Mouse (Mus musculus): ENCODE measurements at regions not wholly inside any gene's neighbourhood (a gene's known extent, or its start where the extent isn't known, plus 50 kb on each side); places are given as distances from the start of the nearest gene placed in this dataset.

DNA sequence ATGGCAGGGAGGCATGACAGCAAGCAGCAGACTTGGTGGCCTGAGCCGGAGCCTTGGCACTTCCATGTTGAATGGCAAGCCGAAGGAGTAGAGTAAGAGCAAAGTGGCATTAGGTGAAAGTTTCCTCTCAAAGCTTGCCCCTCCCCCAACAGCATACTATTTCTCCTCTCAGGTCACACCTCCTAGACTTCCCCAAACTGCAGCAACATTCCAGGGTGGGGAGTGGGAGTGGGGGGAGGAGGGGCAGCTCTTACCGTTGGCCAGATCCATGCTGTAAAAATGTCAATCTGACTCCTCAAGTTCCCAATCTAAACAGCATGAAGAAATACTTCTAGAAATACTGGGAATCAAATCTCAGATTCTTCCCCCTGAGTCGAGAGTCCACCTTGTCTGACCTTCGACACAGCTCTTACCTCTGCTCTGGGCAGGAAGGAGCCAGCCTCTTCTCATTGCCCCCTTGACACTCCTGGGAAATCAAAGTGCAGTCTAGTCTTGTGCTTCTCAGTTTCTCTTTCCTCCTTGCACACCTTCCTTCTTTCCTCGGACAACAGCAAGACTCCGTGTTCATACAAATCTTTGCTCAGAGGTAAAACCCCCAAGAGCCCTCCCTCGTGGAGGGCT, 794.9 kb upstream of the BB014433 start:
- no peaks in the 10 kb centered on the region for H3K9me3 ChIP-seq (ENCODE audit: control insufficient read depth, low read length)
- H3K27me3 ChIP-seq (ENCODE audit: control insufficient read depth, insufficient read depth, low read length) = no peaks in the 10 kb centered on the region
- H3K36me3 ChIP-seq (ENCODE audit: control insufficient read depth, insufficient read depth, low read length) = no peaks in the 10 kb centered on the region
- 89% methylated on average over 8 of the region's 8 CpGs for WGBS
- ATAC-seq (ENCODE audit: low FRiP score, low TSS enrichment) (no peak), DNase-seq (no peak)
- H3K4me3 ChIP-seq (replicated peaks; ENCODE audit: low read depth, low read length) = no peak overlapping the region
- no peak overlapping the region for H3K4me2 ChIP-seq (ENCODE audit: low read length)
- H3K9ac ChIP-seq (replicated peaks; ENCODE audit: low read length) = no peak overlapping the region
- H3K4me1 ChIP-seq (ENCODE audit: control insufficient read depth, insufficient read depth, low read length) = no peaks in the 10 kb centered on the region
- H3K27ac ChIP-seq (replicated peaks; ENCODE audit: low read depth, low read length) = no peak overlapping the region

DNA sequence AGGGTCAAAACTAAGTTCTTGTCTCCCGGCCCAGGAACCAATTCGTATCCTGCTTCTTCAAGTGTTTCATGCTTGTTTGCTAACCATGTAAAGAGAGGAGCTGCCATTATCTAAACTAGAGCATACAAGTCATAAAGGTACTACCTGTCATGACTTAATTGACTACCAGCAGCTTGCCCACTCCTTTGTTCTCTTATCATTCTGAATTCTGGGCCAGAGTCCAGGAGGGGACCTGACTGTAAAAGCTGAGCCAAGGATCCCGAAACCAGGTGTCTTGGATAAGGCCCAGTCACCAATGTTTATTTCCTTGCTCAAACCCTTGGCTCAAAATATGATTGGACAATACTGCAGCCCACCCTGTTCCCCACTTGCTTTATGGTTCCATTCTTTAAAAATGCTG, 786.9 kb upstream of the BB014433 start:
- no peaks in the 10 kb centered on the region for H3K4me1 ChIP-seq (ENCODE audit: control insufficient read depth, insufficient read depth, low read length)
- no peak for DNase-seq
- WGBS = 89% methylated on average over 3 of the region's 3 CpGs
- no peak overlapping the region for H3K4me2 ChIP-seq (ENCODE audit: low read length)
- H3K4me3 ChIP-seq (replicated peaks; ENCODE audit: low read depth, low read length) = no peak overlapping the region
- no peaks in the 10 kb centered on the region for H3K9me3 ChIP-seq (ENCODE audit: control insufficient read depth, low read length)
- no peak overlapping the region for H3K27ac ChIP-seq (replicated peaks; ENCODE audit: low read depth, low read length)
- no peak for ATAC-seq (ENCODE audit: low FRiP score, low TSS enrichment)
- no peaks in the 10 kb centered on the region for H3K27me3 ChIP-seq (ENCODE audit: control insufficient read depth, insufficient read depth, low read length)
- H3K36me3 ChIP-seq (ENCODE audit: control insufficient read depth, insufficient read depth, low read length) = no peaks in the 10 kb centered on the region
- H3K9ac ChIP-seq (replicated peaks; ENCODE audit: low read length) = no peak overlapping the region

DNA sequence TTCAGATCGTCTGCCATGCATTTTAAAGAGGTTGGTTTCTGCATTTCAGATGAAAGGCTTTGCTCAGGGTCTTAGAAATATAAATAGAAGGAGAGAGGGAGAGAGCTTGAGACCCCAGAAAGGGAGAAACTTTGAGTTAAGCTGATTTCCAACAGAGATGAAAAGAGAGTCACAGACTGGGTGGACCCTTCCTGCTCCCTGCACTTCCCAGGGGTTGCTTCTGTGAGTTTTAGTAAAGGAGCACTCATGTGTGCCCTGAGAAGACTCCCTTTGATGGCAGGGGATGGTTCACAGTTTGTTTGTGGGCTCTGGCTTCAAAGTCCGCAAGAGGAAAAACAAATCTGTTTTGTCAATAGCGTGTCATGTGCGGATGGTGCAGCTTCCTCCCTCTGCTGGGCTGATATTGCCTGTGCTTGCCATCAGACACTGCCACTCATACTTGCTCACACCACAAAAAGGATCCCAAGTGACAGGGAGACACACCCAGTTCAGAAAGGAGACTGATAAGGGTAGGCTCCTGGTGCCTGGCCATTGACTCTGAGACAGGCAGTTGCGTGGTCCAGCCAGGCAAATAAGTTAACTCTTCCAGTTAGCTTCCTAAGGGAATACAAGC, 775.8 kb upstream of the BB014433 start:
- ATAC-seq (ENCODE audit: low FRiP score, low TSS enrichment) (peak; percentile 27; the same call in 1 of the 2 replicates), DNase-seq (peak; percentile 11)
- Histone ChIP-seq H3K9ac (replicated peaks; ENCODE audit: low read length) (no peak overlapping the region), H3K9me3 (ENCODE audit: control insufficient read depth, low read length) (no peaks in the 10 kb centered on the region), H3K36me3 (ENCODE audit: control insufficient read depth, insufficient read depth, low read length) (no peaks in the 10 kb centered on the region), H3K4me2 (ENCODE audit: low read length) (no peak overlapping the region), H3K27me3 (ENCODE audit: control insufficient read depth, insufficient read depth, low read length) (no peaks in the 10 kb centered on the region), H3K27ac (replicated peaks; ENCODE audit: low read depth, low read length) (no peak overlapping the region), H3K4me1 (ENCODE audit: control insufficient read depth, insufficient read depth, low read length) (no peaks in the 10 kb centered on the region), H3K4me3 (replicated peaks; ENCODE audit: low read depth, low read length) (no peak overlapping the region)
- 6% methylated on average over 5 of the region's 5 CpGs for WGBS

DNA sequence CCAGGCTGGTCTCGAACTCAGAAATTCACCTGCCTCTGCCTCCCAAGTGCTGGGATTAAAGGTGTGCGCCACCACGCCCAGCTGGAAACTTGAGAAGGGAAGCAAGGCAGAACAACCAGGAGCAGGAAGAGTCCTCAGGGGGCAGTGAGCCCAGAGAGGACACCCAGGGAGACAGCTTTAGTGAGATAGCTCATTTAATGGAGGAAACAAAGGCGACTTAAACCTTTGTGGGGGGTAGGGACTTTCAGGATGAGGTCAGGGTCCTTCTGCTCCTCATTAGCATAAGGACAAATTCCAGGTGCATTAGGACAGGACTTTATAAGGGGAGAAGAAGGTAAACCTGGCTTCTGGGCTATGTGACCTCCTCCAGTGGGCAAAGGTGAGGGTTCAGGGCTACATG, 742.5 kb upstream of the BB014433 start:
- Histone ChIP-seq H3K4me2 (ENCODE audit: low read length) (no peak overlapping the region), H3K9me3 (ENCODE audit: control insufficient read depth, low read length) (no peaks in the 10 kb centered on the region), H3K36me3 (ENCODE audit: control insufficient read depth, insufficient read depth, low read length) (no peaks in the 10 kb centered on the region), H3K9ac (replicated peaks; ENCODE audit: low read length) (no peak overlapping the region), H3K4me1 (ENCODE audit: control insufficient read depth, insufficient read depth, low read length) (no peaks in the 10 kb centered on the region), H3K27me3 (ENCODE audit: control insufficient read depth, insufficient read depth, low read length) (no peaks in the 10 kb centered on the region), H3K27ac (replicated peaks; ENCODE audit: low read depth, low read length) (no peak overlapping the region), H3K4me3 (replicated peaks; ENCODE audit: low read depth, low read length) (no peak overlapping the region)
- 86% methylated on average over 4 of the region's 4 CpGs for WGBS
- ATAC-seq (ENCODE audit: low FRiP score, low TSS enrichment) (no peak), DNase-seq (no peak)

Data from midbrain, embryonic 14.5 days (tissue).